Mouse (Mus musculus): ENCODE data around the gene Ankra2. TPM values are rescaled to one million over a fixed set of nuclear protein-coding genes. Genes with fewer than 3 reads are reported as not detected.

The Ankra2 gene
- total RNA-seq, 1 experiment, result 7.7 TPM

DNA sequence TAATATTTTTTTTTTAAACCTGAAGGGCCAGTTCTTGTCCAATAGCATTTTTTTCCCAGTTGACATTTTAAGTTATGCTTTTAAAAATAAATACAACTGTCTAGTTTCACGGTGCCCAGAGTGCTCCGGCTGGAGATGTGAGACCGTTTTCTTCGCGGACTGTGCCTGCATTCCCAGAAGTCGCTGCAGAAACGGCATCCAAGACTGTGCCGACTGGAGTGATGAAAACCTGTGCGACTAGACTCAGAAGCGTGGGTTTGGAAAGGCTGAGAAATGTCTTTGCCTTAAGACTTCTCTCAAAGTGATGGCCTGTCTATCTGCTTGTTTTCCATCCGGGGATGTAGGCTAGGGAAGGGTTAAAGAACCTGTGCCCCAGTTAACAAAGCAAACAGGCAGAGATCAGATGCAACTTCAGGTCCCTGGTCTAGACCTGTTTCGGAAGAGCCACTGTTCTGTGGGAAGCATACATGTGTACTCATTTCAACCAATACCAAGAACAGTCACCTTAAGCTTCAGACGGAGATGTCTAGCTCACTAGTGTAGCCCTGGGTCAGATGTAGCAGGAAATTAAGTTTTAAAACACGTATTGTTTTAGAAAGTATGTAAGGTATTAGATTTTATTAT, 44.1 kb downstream of the Ankra2 start:
- H3K4me1 ChIP-seq (ENCODE audit: control insufficient read depth in 2 of 2, insufficient read depth in 2 of 2, low read length in 2 of 2, poor library complexity in 1 of 2), result peaks cover 2 to 3% of the 10 kb centered on the region in 2 experiments; a peak in 3 of 4 replicates
- H3K27ac ChIP-seq (ENCODE audit: insufficient read depth, low read depth, low read length, poor library complexity, severe bottlenecking), result peak overlapping the region; percentile 49; the same call in 1 of the 2 replicates
- TF ChIP-seq CHD2 (IDR thresholded peaks at IDR 0.05; ENCODE audit: low read depth, low read length) (0 out of 2 replicates have a peak, but pooled peaks have one; percentile 22), ZC3H11A (IDR thresholded peaks at IDR 0.05; ENCODE audit: borderline replicate concordance, low read depth, low read length) (no peak)
- H3K9me3 ChIP-seq (ENCODE audit: control insufficient read depth, insufficient read depth, low read depth, low read length), result no peaks in the 10 kb centered on the region
- no peak overlapping the region for H3K9ac ChIP-seq (ENCODE audit: insufficient read depth, low read depth, low read length, poor library complexity, severe bottlenecking)
- no peak overlapping the region for H3K4me3 ChIP-seq (ENCODE audit: insufficient read depth in 1 of 2, low read depth in 1 of 2, low read length in 2 of 2, poor library complexity in 1 of 2, severe bottlenecking in 1 of 2)
- H3K36me3 ChIP-seq (ENCODE audit: control insufficient read depth, insufficient read depth, low read length, poor library complexity, severe bottlenecking), result peaks cover 23% of the 10 kb centered on the region
- DNase-seq (ENCODE audit: low read depth, low spot score), result no peak
- in situ Hi-C loops (cut with MboI; ENCODE audit: low sequenced_read_pairs in 2 of 2, unreplicated experiment in 2 of 2), result no loop called here

GRCm38 (mm10) chr13:98308004-98308403, 45.1 kb downstream of the Ankra2 start:
- Histone ChIP-seq H3K36me3 (ENCODE audit: control insufficient read depth, insufficient read depth, low read length, poor library complexity, severe bottlenecking) (peaks cover 30% of the 10 kb centered on the region), H3K9ac (ENCODE audit: insufficient read depth, low read depth, low read length, poor library complexity, severe bottlenecking) (no peak overlapping the region), H3K4me3 (ENCODE audit: insufficient read depth in 1 of 2, low read depth in 1 of 2, low read length in 2 of 2, poor library complexity in 1 of 2, severe bottlenecking in 1 of 2) (no peak overlapping the region), H3K4me1 (ENCODE audit: control insufficient read depth in 2 of 2, insufficient read depth in 2 of 2, low read length in 2 of 2, poor library complexity in 1 of 2) (peaks cover 3% of the 10 kb centered on the region in 2 experiments; a peak in 3 of 4 replicates), H3K27ac (ENCODE audit: insufficient read depth, low read depth, low read length, poor library complexity, severe bottlenecking) (no peak overlapping the region), H3K9me3 (ENCODE audit: control insufficient read depth, insufficient read depth, low read depth, low read length) (no peaks in the 10 kb centered on the region)
- in situ Hi-C loops (cut with MboI; ENCODE audit: low sequenced_read_pairs in 2 of 2, unreplicated experiment in 2 of 2), result no loop called here
- DNase-seq (ENCODE audit: low read depth, low spot score), result no peak
- TF ChIP-seq MAFK (IDR thresholded peaks at IDR 0.05; ENCODE audit: insufficient read depth, low read depth, low read length), result no peak
- TF ChIP-seq CHD2 (IDR thresholded peaks at IDR 0.05; ENCODE audit: low read depth, low read length), result no peak; the same call in 1 of the 2 replicates
- TF ChIP-seq HCFC1 (IDR thresholded peaks at IDR 0.05; ENCODE audit: borderline replicate concordance, insufficient read depth, low read length), result no peak
- TF ChIP-seq ZC3H11A (IDR thresholded peaks at IDR 0.05; ENCODE audit: borderline replicate concordance, low read depth, low read length), result no peak
- no peak for TF ChIP-seq ZNF384 (IDR thresholded peaks at IDR 0.05; ENCODE audit: low read depth, low read length)

DNA sequence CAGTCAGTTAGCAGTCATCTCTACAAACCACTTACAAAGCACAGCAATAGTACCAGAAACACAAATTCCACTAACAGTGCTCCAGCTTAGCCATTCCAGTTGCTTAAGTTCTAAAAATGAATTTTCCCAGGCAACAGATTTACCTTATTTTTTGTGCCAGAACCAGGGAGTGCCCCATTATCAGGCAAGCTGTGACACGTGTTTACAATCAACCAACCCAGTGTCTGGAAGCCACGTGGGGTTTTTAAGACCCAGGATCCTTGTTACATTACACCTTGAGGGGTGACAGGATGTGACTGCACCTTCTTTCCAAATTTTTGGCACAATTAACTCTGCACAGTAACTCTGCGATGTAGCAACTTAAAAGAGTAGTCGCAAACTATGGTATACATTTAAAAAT, 45.9 kb downstream of the Ankra2 start:
- H3K4me3 ChIP-seq (ENCODE audit: insufficient read depth in 1 of 2, low read depth in 1 of 2, low read length in 2 of 2, poor library complexity in 1 of 2, severe bottlenecking in 1 of 2), result no peak overlapping the region
- TF ChIP-seq CHD2 (IDR thresholded peaks at IDR 0.05; ENCODE audit: low read depth, low read length), result no peak
- no peak for TF ChIP-seq MAFK (IDR thresholded peaks at IDR 0.05; ENCODE audit: insufficient read depth, low read depth, low read length)
- TF ChIP-seq ZC3H11A (IDR thresholded peaks at IDR 0.05; ENCODE audit: borderline replicate concordance, low read depth, low read length), result no peak
- H3K27ac ChIP-seq (ENCODE audit: insufficient read depth, low read depth, low read length, poor library complexity, severe bottlenecking), result no peak overlapping the region
- no peaks in the 10 kb centered on the region for H3K9me3 ChIP-seq (ENCODE audit: control insufficient read depth, insufficient read depth, low read depth, low read length)
- in situ Hi-C loops (cut with MboI; ENCODE audit: low sequenced_read_pairs in 2 of 2, unreplicated experiment in 2 of 2), result no loop called here
- peaks cover 3% of the 10 kb centered on the region in 2 experiments; a peak in 3 of 4 replicates for H3K4me1 ChIP-seq (ENCODE audit: control insufficient read depth in 2 of 2, insufficient read depth in 2 of 2, low read length in 2 of 2, poor library complexity in 1 of 2)
- no peak for DNase-seq (ENCODE audit: low read depth, low spot score)
- no peak overlapping the region for H3K9ac ChIP-seq (ENCODE audit: insufficient read depth, low read depth, low read length, poor library complexity, severe bottlenecking)
- peaks cover 36% of the 10 kb centered on the region for H3K36me3 ChIP-seq (ENCODE audit: control insufficient read depth, insufficient read depth, low read length, poor library complexity, severe bottlenecking)

DNA sequence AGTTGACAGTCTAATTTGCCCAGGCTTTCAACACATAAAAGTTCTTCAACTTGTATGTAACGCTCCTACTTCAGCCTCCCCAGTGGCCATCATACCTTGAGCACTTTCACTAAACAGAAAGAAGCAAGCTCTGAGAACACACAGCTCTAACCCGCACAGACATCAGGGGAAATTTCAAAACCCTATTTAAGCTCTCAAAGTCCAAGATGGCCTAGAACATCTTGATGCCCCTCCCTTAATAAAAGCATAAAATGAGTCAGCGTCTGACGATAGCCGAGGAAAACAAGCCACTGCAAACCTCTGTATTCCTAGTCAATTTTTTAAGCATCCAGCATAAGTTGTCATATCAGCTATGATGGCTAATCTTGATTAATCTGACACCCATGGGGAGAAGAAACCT, 48.7 kb downstream of the Ankra2 start:
- H3K27ac ChIP-seq (ENCODE audit: insufficient read depth, low read depth, low read length, poor library complexity, severe bottlenecking), result no peak overlapping the region
- H3K4me3 ChIP-seq (ENCODE audit: insufficient read depth in 1 of 2, low read depth in 1 of 2, low read length in 2 of 2, poor library complexity in 1 of 2, severe bottlenecking in 1 of 2), result no peak overlapping the region
- H3K36me3 ChIP-seq (ENCODE audit: control insufficient read depth, insufficient read depth, low read length, poor library complexity, severe bottlenecking), result peaks cover 36% of the 10 kb centered on the region
- in situ Hi-C loops (cut with MboI; ENCODE audit: low sequenced_read_pairs in 2 of 2, unreplicated experiment in 2 of 2), result no loop called here
- no peak for TF ChIP-seq ZNF384 (IDR thresholded peaks at IDR 0.05; ENCODE audit: low read depth, low read length)
- TF ChIP-seq CHD2 (IDR thresholded peaks at IDR 0.05; ENCODE audit: low read depth, low read length), result no peak
- TF ChIP-seq ZC3H11A (IDR thresholded peaks at IDR 0.05; ENCODE audit: borderline replicate concordance, low read depth, low read length), result no peak
- no peak for TF ChIP-seq MAFK (IDR thresholded peaks at IDR 0.05; ENCODE audit: insufficient read depth, low read depth, low read length)
- TF ChIP-seq HCFC1 (IDR thresholded peaks at IDR 0.05; ENCODE audit: borderline replicate concordance, insufficient read depth, low read length), result no peak
- no peak for DNase-seq (ENCODE audit: low read depth, low spot score)
- H3K4me1 ChIP-seq (ENCODE audit: control insufficient read depth in 2 of 2, insufficient read depth in 2 of 2, low read length in 2 of 2, poor library complexity in 1 of 2), result peaks cover 3 to 11% of the 10 kb centered on the region in 2 experiments; a peak in 2 of 4 replicates
- no peak overlapping the region for H3K9ac ChIP-seq (ENCODE audit: insufficient read depth, low read depth, low read length, poor library complexity, severe bottlenecking)
- H3K9me3 ChIP-seq (ENCODE audit: control insufficient read depth, insufficient read depth, low read depth, low read length), result no peaks in the 10 kb centered on the region

GRCm38 (mm10) chr13:98313631-98314030, 50.8 kb downstream of the Ankra2 start:
- Histone ChIP-seq H3K27ac (ENCODE audit: insufficient read depth, low read depth, low read length, poor library complexity, severe bottlenecking) (no peak overlapping the region), H3K36me3 (ENCODE audit: control insufficient read depth, insufficient read depth, low read length, poor library complexity, severe bottlenecking) (peaks cover 31% of the 10 kb centered on the region), H3K9ac (ENCODE audit: insufficient read depth, low read depth, low read length, poor library complexity, severe bottlenecking) (no peak overlapping the region; the same call in 1 of the 2 replicates), H3K4me3 (ENCODE audit: insufficient read depth in 1 of 2, low read depth in 1 of 2, low read length in 2 of 2, poor library complexity in 1 of 2, severe bottlenecking in 1 of 2) (no peak overlapping the region), H3K4me1 (ENCODE audit: control insufficient read depth in 2 of 2, insufficient read depth in 2 of 2, low read length in 2 of 2, poor library complexity in 1 of 2) (peaks cover 2 to 11% of the 10 kb centered on the region in 2 experiments; a peak in 1 of 4 replicates), H3K9me3 (ENCODE audit: control insufficient read depth, insufficient read depth, low read depth, low read length) (no peaks in the 10 kb centered on the region)
- no peak for DNase-seq (ENCODE audit: low read depth, low spot score)
- in situ Hi-C loops (cut with MboI; ENCODE audit: low sequenced_read_pairs in 2 of 2, unreplicated experiment in 2 of 2), result no loop called here
- TF ChIP-seq ZNF384 (IDR thresholded peaks at IDR 0.05; ENCODE audit: low read depth, low read length), result no peak
- TF ChIP-seq ZC3H11A (IDR thresholded peaks at IDR 0.05; ENCODE audit: borderline replicate concordance, low read depth, low read length), result no peak
- TF ChIP-seq CHD2 (IDR thresholded peaks at IDR 0.05; ENCODE audit: low read depth, low read length), result no peak
- no peak for TF ChIP-seq HCFC1 (IDR thresholded peaks at IDR 0.05; ENCODE audit: borderline replicate concordance, insufficient read depth, low read length)
- no peak for TF ChIP-seq MAFK (IDR thresholded peaks at IDR 0.05; ENCODE audit: insufficient read depth, low read depth, low read length)

All from ES-E14 (cell line).